Comparison of ENCODE assay signal across 27 mouse cellular contexts in genomic region chr11:32746475-32746874, GRCm38 (mm10).
DNase-seq lines count a peak whose midpoint lies in the region; ATAC-seq and TF ChIP-seq lines count a peak whose summit lies in the region.
"Had no signal": no experiment of that assay in that cellular context is flagged by ENCODE, and none has a peak within 500 bp of the region (broad histone marks: within the 10 kb centered on the region; RNA-seq: fewer than 3 reads in every experiment).

No protein-coding gene starts in this region.

- H3K27me3 ChIP-seq in liver, adult 2 months (ENCODE audit: control insufficient read depth, insufficient read depth, low read length): no peaks in the 10 kb centered on the region
- no peaks in the 10 kb centered on the region for H3K27me3 ChIP-seq in liver, embryonic 11.5 days (replicated peaks; ENCODE audit: control insufficient read depth, insufficient read depth, low read length)
- no peaks in the 10 kb centered on the region for H3K27me3 ChIP-seq in intestine, embryonic 15.5 days (replicated peaks)
- no peaks in the 10 kb centered on the region for H3K27me3 ChIP-seq in intestine, postnatal 0 days (replicated peaks; ENCODE audit: control insufficient read depth, insufficient read depth, low read length)
- H3K27me3 ChIP-seq: CH12.LX; embryonic facial prominence, embryonic 12.5 days; forebrain, embryonic 12.5 days; Patski had no signal

- H3K27ac ChIP-seq in liver, adult 2 months (replicated peaks; ENCODE audit: insufficient read depth, low read depth, low read length): no peak overlapping the region
- no peak overlapping the region for H3K27ac ChIP-seq in liver, embryonic 11.5 days (ENCODE audit: low read depth, low read length)
- H3K27ac ChIP-seq in intestine, embryonic 15.5 days: no peak overlapping the region
- H3K27ac ChIP-seq in intestine, postnatal 0 days (ENCODE audit: low read depth, low read length): no peak overlapping the region
- H3K27ac ChIP-seq: embryonic facial prominence, embryonic 10.5 days; embryonic facial prominence, embryonic 12.5 days; forebrain, embryonic 10.5 days; forebrain, embryonic 12.5 days had no signal

- 27% methylated on average over 3 of the region's 3 CpGs for whole genome bisulfite sequencing in liver, adult 2 months
- WGBS in liver, embryonic 11.5 days: 80% methylated on average over 3 of the region's 3 CpGs
- WGBS in intestine, embryonic 15.5 days: 43% methylated on average over 3 of the region's 3 CpGs
- WGBS in intestine, postnatal 0 days: 29% methylated on average over 3 of the region's 3 CpGs

- H3K4me3 ChIP-seq in liver, adult 2 months (ENCODE audit: insufficient read depth, low read depth, low read length): no peak overlapping the region
- H3K4me3 ChIP-seq in liver, embryonic 11.5 days (ENCODE audit: low read depth, low read length): no peak overlapping the region
- H3K4me3 ChIP-seq in intestine, embryonic 15.5 days (replicated peaks): no peak overlapping the region
- no peak overlapping the region for H3K4me3 ChIP-seq in intestine, postnatal 0 days (ENCODE audit: low read depth, low read length)
- H3K4me3 ChIP-seq: embryonic facial prominence, embryonic 10.5 days; embryonic facial prominence, embryonic 12.5 days; forebrain, embryonic 10.5 days; forebrain, embryonic 12.5 days had no signal

- H3K9ac ChIP-seq in liver, adult 2 months (ENCODE audit: low read depth, low read length): no peak overlapping the region
- no peak overlapping the region for H3K9ac ChIP-seq in liver, embryonic 11.5 days (ENCODE audit: low read depth, low read length)
- H3K9ac ChIP-seq in intestine, embryonic 15.5 days: no peak overlapping the region
- no peak overlapping the region for H3K9ac ChIP-seq in intestine, postnatal 0 days (ENCODE audit: low read depth, low read length)
- H3K9ac ChIP-seq: embryonic facial prominence, embryonic 12.5 days; forebrain, embryonic 12.5 days had no signal

- peak; percentile 46 for DNase-seq in liver, adult 2 months (ENCODE audit: extremely low read depth, low read depth, low spot score)
- no peak for DNase-seq in liver, embryonic 11.5 days (ENCODE audit: low spot score)
- DNase-seq in fat pad, adult 2 months (ENCODE audit: extremely low read depth, low read depth, low spot score): peak; percentile 69
- DNase-seq in left cerebral cortex, adult 11 months (ENCODE audit: low spot score): no peak
- DNase-seq in embryo, embryonic 10 days (ENCODE audit: low spot score): no peak
- DNase-seq: adrenal gland, adult 8-10 months; adrenal gland, postnatal 14 days; adrenal gland, postnatal 36 days; B cell, adult 2 months; cerebellum, adult 11-12 months; cerebellum, adult 2 months; cerebellum, adult 9-10 months; cerebellum, postnatal 10 days; cerebellum, postnatal 25 days had no signal

- no peaks in the 10 kb centered on the region for H3K9me3 ChIP-seq in liver, embryonic 11.5 days (ENCODE audit: control insufficient read depth, low read length)
- no peaks in the 10 kb centered on the region for H3K9me3 ChIP-seq in intestine, embryonic 15.5 days
- no peaks in the 10 kb centered on the region for H3K9me3 ChIP-seq in intestine, postnatal 0 days (ENCODE audit: control insufficient read depth)
- H3K9me3 ChIP-seq: embryonic facial prominence, embryonic 10.5 days; embryonic facial prominence, embryonic 12.5 days; forebrain, embryonic 10.5 days; forebrain, embryonic 12.5 days; G1E had no signal

- H3K79me2 ChIP-seq in liver, adult 2 months (ENCODE audit: control insufficient read depth, insufficient read depth, low read length): no peaks in the 10 kb centered on the region

- no peak for TF ChIP-seq POLR2A in liver, adult 2 months (IDR thresholded peaks at IDR 0.05; ENCODE audit: extremely low read depth, insufficient read depth, low read length)

- H3K4me2 ChIP-seq in liver, embryonic 11.5 days: no peak overlapping the region
- H3K4me2 ChIP-seq in intestine, embryonic 15.5 days (replicated peaks): no peak overlapping the region
- H3K4me2 ChIP-seq in intestine, postnatal 0 days (replicated peaks; ENCODE audit: low read depth): no peak overlapping the region
- H3K4me2 ChIP-seq: embryonic facial prominence, embryonic 12.5 days; forebrain, embryonic 12.5 days had no signal

- ATAC-seq in liver, embryonic 11.5 days (replicated peaks; ENCODE audit: low FRiP score): no peak
- peak; percentile 57; the same call in 1 of the 2 replicates for ATAC-seq in intestine, embryonic 15.5 days
- ATAC-seq in intestine, postnatal 0 days: peak; percentile 57
- ATAC-seq: activated CD4-positive, CD25-positive, alpha-beta regulatory T cell, adult 4 months; CD4-positive, CD25-positive, alpha-beta regulatory T cell, adult 4 months; forebrain, embryonic 14.5 days; forebrain, embryonic 16.5 days; Patski had no signal

- 0 out of 2 replicates have a peak, but pooled peaks cover 2% of the 10 kb centered on the region for H3K4me1 ChIP-seq in liver, adult 2 months (ENCODE audit: control insufficient read depth, insufficient read depth, low read length)
- H3K4me1 ChIP-seq in liver, embryonic 11.5 days (replicated peaks; ENCODE audit: control insufficient read depth, insufficient read depth, low read length): peaks cover 13% of the 10 kb centered on the region
- H3K4me1 ChIP-seq in intestine, embryonic 15.5 days (replicated peaks): 0 out of 2 replicates have a peak, but pooled peaks cover 3% of the 10 kb centered on the region
- 0 out of 2 replicates have a peak, but pooled peaks cover 3% of the 10 kb centered on the region for H3K4me1 ChIP-seq in intestine, postnatal 0 days (replicated peaks; ENCODE audit: control insufficient read depth, insufficient read depth, low read length)
- H3K4me1 ChIP-seq: forebrain, embryonic 12.5 days had no signal

- peaks cover 17% of the 10 kb centered on the region; the same call in 1 of the 2 replicates for H3K36me3 ChIP-seq in liver, adult 2 months (ENCODE audit: control insufficient read depth, insufficient read depth, low read length)
- peaks cover 23% of the 10 kb centered on the region for H3K36me3 ChIP-seq in liver, embryonic 11.5 days (ENCODE audit: control insufficient read depth, insufficient read depth, low read length)
- peaks cover 10% of the 10 kb centered on the region for H3K36me3 ChIP-seq in intestine, embryonic 15.5 days
- peaks cover 36% of the 10 kb centered on the region for H3K36me3 ChIP-seq in intestine, postnatal 0 days (ENCODE audit: control insufficient read depth, insufficient read depth)

- no peak for TF ChIP-seq CTCF in liver, adult 2 months (IDR thresholded peaks at IDR 0.05; ENCODE audit: low read depth, low read length)
- no peak for TF ChIP-seq CTCF in intestine, postnatal 0 days (IDR thresholded peaks at IDR 0.05; ENCODE audit: low read depth)

Comparison
In these comparisons a context has a peak if more than half of its experiments do, and no peak if none do; other contexts are left out.
1. DNase-seq: peak in liver, adult 2 months (single experiment) and fat pad, adult 2 months (single experiment); none in liver, embryonic 11.5 days (single experiment), left cerebral cortex, adult 11 months (single experiment) and embryo, embryonic 10 days (single experiment).